Mouse (Mus musculus) brain, embryonic 14.5 days (tissue): ENCODE results near the gene Klk1b3.

Experiments used
- CTCF ChIP-seq: fragments of 200-500 bp; IDR thresholded peaks from 2 replicates; pipeline ENCODE4 v1.5.1; 2012; ENCODE audit warnings: inconsistent platforms, mild to moderate bottlenecking, moderate library complexity, borderline replicate concordance; ENCODE audit not compliant: insufficient read depth, insufficient read length; ENCODE audit errors: extremely low read depth
- POLR2A ChIP-seq: fragments of 200-500 bp; IDR thresholded peaks from 2 replicates; pipeline ENCODE4 v1.6.1; 2012; ENCODE audit warnings: mild to moderate bottlenecking, inconsistent platforms, borderline replicate concordance; ENCODE audit not compliant: poor library complexity, insufficient read depth, insufficient read length, severe bottlenecking; ENCODE audit errors: extremely low read depth

- no peak for TF ChIP-seq CTCF
- no peak for TF ChIP-seq POLR2A
Observed at GRCm38 (mm10) chr7:44241163-44241562, 43.2 kb downstream of the Klk1b3 start.
